Mouse (Mus musculus) hindbrain, postnatal 0 days (tissue): ENCODE results near the gene N4bp3. TPM values are rescaled to one million over a fixed set of nuclear protein-coding genes. Genes with fewer than 3 reads are reported as not detected.

ENCODE experiments used
- ATAC-seq: fragments of 200-750 bp; cut with Nextera tagmentation; 2 replicates; pipeline ENCODE4 v1.8.0; 2017; ENCODE audit warnings: mild to moderate bottlenecking, moderate TSS enrichment, moderate library complexity
- DNase-seq: peaks from one replicate; pipeline ENCODE4 v3.0.0-alpha.2; 2015; ENCODE audit warnings: low spot score
- H3K27ac ChIP-seq: fragments of 300-500 bp; sonication (generic); 2 replicates; pipeline ENCODE4 v1.5.1; 2014; ENCODE audit warnings: mild to moderate bottlenecking
- H3K27me3 ChIP-seq: fragments of 300-500 bp; sonication (generic); 2 replicates; pipeline ENCODE4 v1.6.1; 2014; ENCODE audit warnings: low read length, mixed read lengths; ENCODE audit not compliant: insufficient read depth
- H3K36me3 ChIP-seq: fragments of 300-500 bp; sonication (generic); 2 replicates; pipeline ENCODE4 v1.6.1; 2014; ENCODE audit warnings: low read length, mixed read lengths; ENCODE audit not compliant: insufficient read depth
- H3K4me1 ChIP-seq: fragments of 300-500 bp; sonication (generic); 2 replicates; pipeline ENCODE4 v1.6.1; 2014; ENCODE audit warnings: antibody characterized with exemption, low read length, mixed read lengths; ENCODE audit not compliant: insufficient read depth
- H3K4me2 ChIP-seq: fragments of 300-500 bp; sonication (generic); 2 replicates; pipeline ENCODE4 v1.6.1; 2014; ENCODE audit warnings: low read depth, mild to moderate bottlenecking, low read length, moderate library complexity, mixed read lengths
- H3K4me3 ChIP-seq: fragments of 300-500 bp; sonication (generic); 2 replicates; pipeline ENCODE4 v1.5.1; 2014; ENCODE audit warnings: low read length
- H3K9ac ChIP-seq: fragments of 300-500 bp; sonication (generic); replicated peaks from 2 replicates; pipeline ENCODE4 v1.6.1; 2014; ENCODE audit warnings: mild to moderate bottlenecking, low read length, moderate library complexity, mixed read lengths
- H3K9me3 ChIP-seq: fragments of 300-500 bp; sonication (generic); 2 replicates; pipeline ENCODE4 v1.6.1; 2016; ENCODE audit warnings: low read length, mixed read lengths
- CTCF ChIP-seq: IDR thresholded peaks from 2 replicates; pipeline ENCODE4 v1.5.1; 2016; ENCODE audit warnings: antibody characterized with exemption, control low read depth, low read depth
- WGBS: fragments of 180-500 bp; shearing (Covaris S2); extraction: QIAGEN DNeasy Blood & Tissue Kit; methylation state at CpG from one replicate; pipeline ENCODE4 v1.1.7; 2014; 5-methylcytosine and 5-hydroxymethylcytosine counted together
- polyA plus RNA-seq: library from polyadenylated mRNA; unstranded; fragments of >200 nt; fragmentation: Nextera tagmentation; extraction: Ambion mirVana; gene quantifications from 2 replicates; pipeline ENCODE4 v1.2.1, GENCODE M21; 2015
- total RNA-seq: library from RNA; depleted of rRNA; stranded (reverse); fragments of >200 nt; gene quantifications from 2 replicates; pipeline ENCODE4 v1.2.3, GENCODE M21; 2014; rRNA removed

The N4bp3 gene
- total and polyA plus RNA-seq, 2 experiments from 2014 or later = 29.0 to 48.0 TPM

- H3K9me3 ChIP-seq = no peaks in the 10 kb centered on the region
- DNase-seq (no peak), ATAC-seq (no peak)
- H3K27me3 ChIP-seq = no peaks in the 10 kb centered on the region
- H3K4me1 ChIP-seq = no peaks in the 10 kb centered on the region
- H3K4me3 ChIP-seq = no peak overlapping the region
- no peak for TF ChIP-seq CTCF
- H3K36me3 ChIP-seq = peaks cover 66% of the 10 kb centered on the region
- no peak overlapping the region for H3K9ac ChIP-seq
- no peak overlapping the region for H3K4me2 ChIP-seq
- 90% methylated on average over 6 of the region's 6 CpGs for WGBS
- H3K27ac ChIP-seq = no peak overlapping the region
These were observed 56.8 kb downstream of the N4bp3 start for GRCm38 (mm10) chr11:51593849-51594248.

- ATAC-seq (no peak), DNase-seq (no peak)
- H3K4me1 ChIP-seq = no peaks in the 10 kb centered on the region
- no peaks in the 10 kb centered on the region for H3K27me3 ChIP-seq
- H3K4me2 ChIP-seq = no peak overlapping the region
- H3K27ac ChIP-seq = no peak overlapping the region
- peaks cover 61% of the 10 kb centered on the region for H3K36me3 ChIP-seq
- TF ChIP-seq CTCF = no peak
- H3K4me3 ChIP-seq = no peak overlapping the region
- H3K9ac ChIP-seq = no peak overlapping the region
- H3K9me3 ChIP-seq = no peaks in the 10 kb centered on the region
- WGBS = 93% methylated on average over 4 of the region's 4 CpGs
These were observed 57.3 kb downstream of the N4bp3 start for GRCm38 (mm10) chr11:51593368-51593767.

Other genes with a start within 250 kb of the N4bp3 start
- 3.8 and 5.3 TPM in 2 replicates for gene Phykpl, start 66.1 kb downstream of the N4bp3 start, total RNA-seq
- 7.9 and 8.6 TPM in 2 replicates for gene Phykpl, start 66.1 kb downstream of the N4bp3 start, polyA plus RNA-seq
- 212 and 258 TPM in 2 replicates for gene Hnrnpab, start 44.0 kb downstream of the N4bp3 start, total RNA-seq
- 229 and 231 TPM in 2 replicates for gene Hnrnpab, start 44.0 kb downstream of the N4bp3 start, polyA plus RNA-seq
- 43.9 and 60.8 TPM in 2 replicates for gene Nhp2, start 31.1 kb downstream of the N4bp3 start, total RNA-seq
- 105 and 109 TPM in 2 replicates for gene Nhp2, start 31.1 kb downstream of the N4bp3 start, polyA plus RNA-seq
- gene Rmnd5b, start 14.9 kb downstream of the N4bp3 start, total RNA-seq = 81.3 and 99.9 TPM in 2 replicates
- 60.9 and 63.8 TPM in 2 replicates for gene Rmnd5b, start 14.9 kb downstream of the N4bp3 start, polyA plus RNA-seq
- gene D930048N14Rik, start 112 bp upstream of the N4bp3 start, total RNA-seq = 0.75 and 2.3 TPM in 2 replicates
- gene D930048N14Rik, start 112 bp upstream of the N4bp3 start, polyA plus RNA-seq = 1.1 and 1.4 TPM in 2 replicates
- gene 0610009B22Rik, start 38.0 kb upstream of the N4bp3 start, total RNA-seq = 16.8 and 23.8 TPM in 2 replicates
- 92.3 and 96.0 TPM in 2 replicates for gene 0610009B22Rik, start 38.0 kb upstream of the N4bp3 start, polyA plus RNA-seq
- gene Sec24a, start 112.8 kb upstream of the N4bp3 start, total RNA-seq = 13.4 and 13.9 TPM in 2 replicates
- 10.6 and 11.9 TPM in 2 replicates for gene Sec24a, start 112.8 kb upstream of the N4bp3 start, polyA plus RNA-seq
- gene Sar1b, start 112.8 kb upstream of the N4bp3 start, total RNA-seq = 78.2 and 118 TPM in 2 replicates
- 235 and 244 TPM in 2 replicates for gene Sar1b, start 112.8 kb upstream of the N4bp3 start, polyA plus RNA-seq
- 3.1 and 4.3 TPM in 2 replicates for gene Jade2, start 206.8 kb upstream of the N4bp3 start, total RNA-seq
- gene Jade2, start 206.8 kb upstream of the N4bp3 start, polyA plus RNA-seq = 1.1 and 1.2 TPM in 2 replicates